Mouse (Mus musculus) cortical plate, adult 2 months (tissue): ENCODE data around the gene Pkd2l1. TPM values are rescaled to one million over a fixed set of nuclear protein-coding genes. Genes with fewer than 3 reads are reported as not detected.

Experiments
- H3K27ac ChIP-seq: fragments of 200-500 bp; 2 replicates; pipeline ENCODE4 v1.5.1; 2012; ENCODE audit warnings: low read length, control low read depth, inconsistent platforms; ENCODE audit not compliant: insufficient read depth
- H3K4me1 ChIP-seq: fragments of 200-500 bp; 2 replicates; pipeline ENCODE4 v1.6.1; 2011; ENCODE audit warnings: low read length; ENCODE audit not compliant: control insufficient read depth, insufficient read depth
- H3K4me3 ChIP-seq: fragments of 200-500 bp; 2 replicates; pipeline ENCODE4 v1.5.1; 2011; ENCODE audit warnings: mild to moderate bottlenecking, low read length, control low read depth; ENCODE audit not compliant: insufficient read depth
- CTCF ChIP-seq: fragments of 200-500 bp; IDR thresholded peaks from 2 replicates; pipeline ENCODE4 v1.5.1; 2011; ENCODE audit warnings: mild to moderate bottlenecking, control low read depth, low read length; ENCODE audit not compliant: insufficient read depth; ENCODE audit errors: extremely low read depth
- POLR2A ChIP-seq: fragments of 200-500 bp; IDR thresholded peaks from 2 replicates; pipeline ENCODE4 v1.6.1; 2011; ENCODE audit warnings: mild to moderate bottlenecking, low read length, control low read depth; ENCODE audit not compliant: insufficient read depth; ENCODE audit errors: extremely low read depth
- polyA plus RNA-seq: library from polyadenylated mRNA; depleted of rRNA; stranded (reverse); fragments of >200 nt; gene quantifications from 2 replicates; pipeline ENCODE4 v1.2.3, GENCODE M21; 2012

Pkd2l1 gene
- polyA plus RNA-seq, 1 experiment, result 1.5 TPM

DNA sequence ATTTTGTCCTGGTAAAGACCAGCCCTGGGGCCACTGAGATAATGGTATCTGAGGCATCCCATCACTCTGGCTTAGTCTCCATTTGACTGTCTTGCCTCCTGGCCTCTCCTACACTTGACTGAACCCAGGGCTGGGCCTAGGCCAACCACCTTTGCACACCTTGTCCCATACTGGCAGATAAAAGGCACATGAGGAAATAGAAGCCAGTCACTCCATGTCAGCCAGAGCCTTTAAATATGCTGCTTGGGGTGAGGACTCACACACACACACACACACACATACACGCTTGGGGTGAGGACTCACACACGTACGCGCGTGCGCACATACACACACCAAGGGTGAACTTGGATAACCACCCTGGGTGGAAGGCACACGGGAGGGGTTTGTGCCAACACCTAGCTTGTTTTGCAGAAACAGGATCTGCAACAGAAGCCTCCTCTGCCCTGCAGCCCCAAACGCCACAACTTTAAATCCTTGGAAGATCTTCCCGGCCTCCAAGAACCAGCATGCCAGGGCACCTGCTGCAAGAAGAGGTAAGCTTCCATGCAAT, 10.8 kb upstream of the Pkd2l1 start, which contains the start of gene Scd3:
TSS of gene Scd3 (plus strand) at position 255 of the 550 bp plus-strand sequence.
- no peaks in the 10 kb centered on the region for H3K4me1 ChIP-seq
- TF ChIP-seq POLR2A (no peak), CTCF (no peak)
- no peak within 1 kb of the TSS for H3K27ac ChIP-seq
- no peak within 1 kb of the TSS for H3K4me3 ChIP-seq

DNA sequence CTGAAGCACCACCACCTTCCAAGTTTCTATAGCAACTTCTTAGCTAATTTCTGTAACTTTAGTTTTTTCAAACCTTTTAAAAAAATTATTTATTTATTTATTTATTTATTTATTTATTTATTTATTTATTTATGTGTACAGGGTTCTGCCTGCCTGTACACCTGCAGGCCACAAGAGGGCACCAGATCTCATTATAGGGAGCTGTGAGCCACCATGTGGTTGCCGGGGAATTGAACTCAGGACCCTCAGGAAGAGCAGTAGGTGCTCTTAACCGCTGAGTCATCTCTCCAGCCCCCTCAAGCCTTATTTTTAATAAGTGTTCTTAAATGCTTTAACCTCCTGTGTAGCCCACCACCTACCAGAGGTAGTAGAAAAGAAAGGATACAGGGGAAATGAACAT, 6.7 kb upstream of the Pkd2l1 start:
- no peak overlapping the region for H3K27ac ChIP-seq
- TF ChIP-seq CTCF (peak; percentile 42), POLR2A (no peak)
- H3K4me3 ChIP-seq, result no peak overlapping the region
- H3K4me1 ChIP-seq, result no peaks in the 10 kb centered on the region

DNA sequence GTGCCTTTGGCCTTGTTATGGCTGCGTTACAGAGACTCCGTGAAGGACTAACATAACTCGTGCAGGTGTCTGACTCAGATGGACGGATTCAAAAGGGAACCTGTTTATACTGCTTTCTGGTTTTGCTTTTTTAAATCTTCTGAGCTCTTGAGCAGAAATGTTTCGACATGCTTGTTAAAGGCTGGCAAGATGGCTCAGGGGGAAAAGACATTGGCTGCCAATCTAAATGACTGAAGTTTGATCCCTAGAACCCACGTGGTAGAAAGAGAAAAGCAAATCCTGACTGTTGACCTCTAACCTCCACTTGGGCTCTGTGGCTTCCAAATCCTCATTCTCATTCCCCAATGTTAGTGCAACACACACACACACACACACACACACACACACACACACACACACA, 6.3 kb upstream of the Pkd2l1 start:
- Histone ChIP-seq H3K4me3 (no peak overlapping the region), H3K4me1 (no peaks in the 10 kb centered on the region), H3K27ac (no peak overlapping the region)
- no peak for TF ChIP-seq CTCF
- TF ChIP-seq POLR2A, result no peak

DNA sequence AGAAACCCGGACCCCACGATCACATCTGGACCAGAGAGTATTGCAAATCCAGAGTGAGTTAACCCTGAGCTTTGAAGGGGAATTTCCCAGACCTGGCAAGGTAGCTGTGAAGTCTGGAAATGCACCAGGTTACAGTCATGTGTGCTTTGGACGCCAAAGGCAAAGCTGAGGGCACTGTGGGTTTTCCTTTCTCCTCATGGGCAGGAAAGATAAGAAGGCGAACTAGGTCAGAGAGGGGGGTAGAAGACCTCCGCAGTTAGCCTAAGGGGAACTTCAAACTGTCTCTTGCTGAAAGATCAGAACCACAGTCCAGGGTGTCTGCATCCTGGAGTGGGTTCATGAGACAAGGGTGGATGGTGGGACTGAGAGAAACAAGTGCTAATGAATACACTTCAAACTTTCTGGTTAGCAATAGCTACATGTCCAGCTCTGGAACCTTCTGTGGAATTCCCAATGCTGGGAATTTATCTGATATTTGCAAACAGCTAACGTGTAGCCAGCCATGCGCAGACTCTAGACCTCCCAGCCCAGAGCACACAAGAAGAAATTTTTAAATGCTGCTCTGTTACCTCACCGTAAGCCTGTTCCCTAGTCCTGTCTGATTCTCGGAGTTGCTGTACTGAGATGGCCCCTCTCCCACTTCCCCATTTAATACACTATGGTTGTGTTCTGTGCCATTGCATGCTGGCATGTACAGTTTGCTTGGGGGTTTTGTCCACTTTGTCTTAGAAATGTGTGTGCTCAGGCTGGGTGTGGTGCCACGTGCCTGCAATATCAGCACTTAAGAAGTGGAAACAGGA, 5.0 kb upstream of the Pkd2l1 start:
- no peaks in the 10 kb centered on the region for H3K4me1 ChIP-seq
- H3K27ac ChIP-seq, result no peak overlapping the region
- H3K4me3 ChIP-seq, result no peak overlapping the region
- TF ChIP-seq CTCF (no peak), POLR2A (no peak)

DNA sequence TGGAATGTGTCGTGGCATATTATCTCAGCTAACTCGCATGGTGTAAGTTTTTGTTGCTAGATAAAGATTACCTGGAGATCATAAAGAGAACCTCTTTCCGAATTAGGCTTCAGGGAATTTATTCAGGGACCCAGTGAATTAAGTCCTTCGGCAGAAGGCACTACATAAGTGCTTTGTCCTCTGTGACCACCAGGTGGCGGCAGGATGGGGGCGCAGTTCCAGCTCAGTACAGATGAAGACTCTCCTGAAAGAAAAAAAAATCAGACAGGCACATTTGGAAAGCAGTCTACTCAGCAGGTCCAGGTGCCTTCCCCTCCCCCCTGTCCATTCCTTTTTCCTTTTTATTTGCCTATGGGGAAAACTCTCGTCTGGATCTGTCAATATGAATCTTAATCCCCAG, 2.9 kb upstream of the Pkd2l1 start:
- Histone ChIP-seq H3K4me1 (no peaks in the 10 kb centered on the region), H3K4me3 (no peak overlapping the region)

DNA sequence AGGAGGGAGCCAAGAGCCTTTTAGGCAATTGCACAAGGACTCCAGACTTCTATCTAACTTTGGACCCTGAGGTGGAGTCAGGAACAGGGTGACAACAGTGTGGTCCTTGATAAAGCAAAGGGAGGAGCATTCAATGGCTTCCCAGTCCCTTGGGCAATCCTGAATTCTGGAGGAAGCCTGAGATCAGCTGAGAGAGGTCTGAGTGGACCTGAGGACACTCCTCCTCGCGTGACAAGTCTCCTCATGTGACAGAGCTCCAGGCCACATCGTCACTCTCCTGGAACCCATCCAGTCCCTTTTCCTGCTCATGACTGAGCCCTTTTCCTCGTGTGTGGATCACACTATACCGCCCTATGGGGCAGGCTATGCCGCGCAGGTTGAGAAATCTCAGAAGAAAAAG, 1.7 kb upstream of the Pkd2l1 start:
- no peak overlapping the region for H3K4me3 ChIP-seq
- no peak for TF ChIP-seq CTCF
- no peak for TF ChIP-seq POLR2A
- no peak overlapping the region for H3K27ac ChIP-seq
- H3K4me1 ChIP-seq, result no peaks in the 10 kb centered on the region

More for the DNA sequence above, 2.9 kb upstream of the Pkd2l1 start:
- H3K27ac ChIP-seq, result no peak overlapping the region
- TF ChIP-seq POLR2A (no peak), CTCF (peak; percentile 83)

DNA sequence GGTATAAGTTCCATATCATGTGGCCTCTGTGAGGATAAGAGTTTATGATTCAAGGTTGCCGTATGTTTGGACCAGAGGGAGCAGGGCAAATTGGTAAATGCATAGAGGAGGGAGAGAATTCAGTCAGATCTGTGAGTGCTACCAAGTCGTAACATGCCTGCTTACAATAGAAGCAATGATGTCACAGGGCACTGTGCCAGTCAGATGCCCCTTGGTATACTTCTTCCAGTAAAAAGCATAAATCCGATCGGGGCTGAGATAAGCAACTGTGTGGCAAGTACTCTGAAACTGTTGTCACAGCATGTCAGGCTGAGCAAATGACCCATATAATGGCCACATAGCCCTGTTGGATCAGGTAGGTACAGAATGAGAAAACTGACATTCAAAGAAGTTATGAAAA, 3.2 kb downstream of the Pkd2l1 start:
- Histone ChIP-seq H3K4me3 (no peak overlapping the region), H3K27ac (no peak overlapping the region), H3K4me1 (no peaks in the 10 kb centered on the region)
- TF ChIP-seq CTCF (no peak), POLR2A (no peak)

DNA sequence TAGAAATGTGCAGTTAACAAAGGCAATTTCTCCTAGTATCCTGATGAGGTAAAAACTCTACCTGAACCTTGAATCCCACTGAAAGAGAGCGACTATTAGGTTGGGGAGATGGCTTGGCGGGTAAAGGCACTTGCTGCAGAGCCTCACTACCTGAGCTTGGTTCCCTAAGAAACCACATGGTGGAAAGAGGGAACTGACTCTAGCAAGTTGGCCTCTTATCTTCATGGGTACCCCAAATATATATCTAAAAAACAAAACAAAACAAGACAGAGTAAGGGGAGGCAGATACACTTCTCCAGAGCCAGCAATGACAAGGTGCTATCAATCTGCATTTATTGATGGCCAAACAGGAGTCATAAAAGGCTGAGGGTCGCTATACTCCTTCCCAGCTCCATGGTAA, 8.3 kb downstream of the Pkd2l1 start:
- TF ChIP-seq POLR2A, result no peak
- no peak for TF ChIP-seq CTCF
- no peak overlapping the region for H3K4me3 ChIP-seq
- no peaks in the 10 kb centered on the region for H3K4me1 ChIP-seq
- H3K27ac ChIP-seq, result no peak overlapping the region

DNA sequence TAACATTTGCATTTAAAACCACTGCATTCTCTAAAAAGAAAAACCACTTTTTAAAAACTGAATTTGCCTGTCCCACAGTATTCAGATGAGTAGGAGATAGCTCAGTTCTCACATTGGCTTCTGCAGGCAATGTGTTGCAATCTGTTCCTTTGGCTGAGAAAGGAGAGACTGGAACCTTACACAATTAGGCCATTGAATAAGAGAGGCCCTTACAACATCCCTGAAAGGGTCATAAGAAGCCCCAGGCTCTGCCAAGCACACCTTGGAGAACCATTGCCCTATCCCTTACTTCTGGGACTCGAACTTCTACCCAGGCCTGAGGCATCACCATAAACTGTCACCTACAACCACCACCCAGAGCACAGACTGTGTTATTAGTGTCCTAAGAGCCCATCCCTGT, 11.7 kb downstream of the Pkd2l1 start:
- H3K4me3 ChIP-seq, result no peak overlapping the region
- H3K4me1 ChIP-seq, result no peaks in the 10 kb centered on the region
- no peak for TF ChIP-seq CTCF
- TF ChIP-seq POLR2A, result no peak
- no peak overlapping the region for H3K27ac ChIP-seq

DNA sequence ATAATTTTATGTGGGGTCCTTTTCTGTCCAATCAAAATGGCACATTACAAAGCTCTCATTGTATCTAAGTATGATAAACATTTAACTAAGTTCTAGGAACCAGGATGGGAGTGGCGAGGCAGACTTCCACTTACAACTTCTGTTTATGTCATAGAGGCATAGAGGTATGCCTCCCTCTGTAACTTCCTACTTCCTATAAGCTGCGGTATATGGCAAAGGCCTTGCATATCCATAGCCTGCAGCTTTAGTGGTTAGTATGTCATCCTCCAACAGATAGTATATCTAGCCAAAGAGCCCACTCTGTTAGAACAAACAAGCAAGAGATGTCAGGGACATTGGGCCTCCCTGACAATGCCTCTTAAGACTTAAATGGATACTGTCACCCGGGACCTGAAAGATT, 15.5 kb downstream of the Pkd2l1 start:
- no peak overlapping the region for H3K27ac ChIP-seq
- no peak for TF ChIP-seq POLR2A
- no peak for TF ChIP-seq CTCF
- H3K4me1 ChIP-seq, result no peaks in the 10 kb centered on the region
- H3K4me3 ChIP-seq, result no peak overlapping the region
